In genomic region chr5:34951161-34951834, GRCm38 (mm10) we compare ENCODE assay signal across 8 mouse cellular contexts. TPM values are rescaled to one million over a fixed set of nuclear protein-coding genes. Genes with fewer than 3 reads are reported as not detected.
DNase-seq lines count a peak whose midpoint lies in the region; ATAC-seq lines count a peak whose summit lies in the region.

No protein-coding gene starts in this region.

- peak overlapping the region; percentile 90; the same call in 1 of the 2 replicates for H3K27ac ChIP-seq in neural tube, embryonic 14.5 days (ENCODE audit: low read depth, low read length)

- no peaks in the 10 kb centered on the region for H3K36me3 ChIP-seq in neural tube, embryonic 14.5 days (ENCODE audit: control insufficient read depth, insufficient read depth, low read length)

- H3K9ac ChIP-seq in neural tube, embryonic 14.5 days (replicated peaks; ENCODE audit: low read depth, low read length) = no peak overlapping the region

- H3K27me3 ChIP-seq in neural tube, embryonic 14.5 days (ENCODE audit: control insufficient read depth, insufficient read depth, low read length) = no peaks in the 10 kb centered on the region

- H3K4me1 ChIP-seq in neural tube, embryonic 14.5 days (ENCODE audit: control insufficient read depth, insufficient read depth, low read length) = peaks cover 37% of the 10 kb centered on the region

- no peaks in the 10 kb centered on the region for H3K9me3 ChIP-seq in neural tube, embryonic 14.5 days (ENCODE audit: control insufficient read depth, low read length)

- peak; percentile 5 for DNase-seq in cerebellum, adult 8-10 months
- no peak for DNase-seq in cerebellum, postnatal 36 days
- peak; percentile 9 for DNase-seq in NIH3T3 (ENCODE audit: low read depth)
- peak; percentile 39 to 52 for DNase-seq in heart, adult 9 months (ENCODE audit: low spot score in 2 of 2)
- DNase-seq in kidney, postnatal 10 days = peak; percentile 70
- no peak for DNase-seq in frontal cortex, postnatal 36 days (ENCODE audit: low spot score in 2 of 2)
- DNase-seq in right cerebral cortex, postnatal 14 days = no peak

- no peak for ATAC-seq in neural tube, embryonic 14.5 days (ENCODE audit: low read depth)

- H3K4me3 ChIP-seq in neural tube, embryonic 14.5 days (ENCODE audit: low read depth, low read length) = no peak overlapping the region

- H3K4me2 ChIP-seq in neural tube, embryonic 14.5 days (ENCODE audit: low read depth, low read length) = peak overlapping the region; percentile 80; the same call in 1 of the 2 replicates

- 92% methylated on average over 8 of the region's 8 CpGs for WGBS in neural tube, embryonic 14.5 days

RNA-seq across cellular contexts. Expression of gene Rgs12, which starts 2.1 kb away (rescaled TPM):
- 31.6 and 36.1 TPM in 2 replicates for polyA plus RNA-seq in neural tube, embryonic 14.5 days (2014; fragmentation: Nextera tagmentation; extraction: Ambion mirVana)

RNA-seq across cellular contexts. Expression of gene Msantd1, which starts 43.5 kb away (rescaled TPM):
- polyA plus RNA-seq in neural tube, embryonic 14.5 days (2014; fragmentation: Nextera tagmentation; extraction: Ambion mirVana) = 2.8 and 3.9 TPM in 2 replicates

Comparison
In these comparisons a context has a peak if more than half of its experiments do, and no peak if none do; other contexts are left out.
1. DNase-seq: peak in cerebellum, adult 8-10 months (single experiment), NIH3T3 (single experiment), heart, adult 9 months (2 of 2) and kidney, postnatal 10 days (single experiment); none in cerebellum, postnatal 36 days (0 of 2), frontal cortex, postnatal 36 days (0 of 2) and right cerebral cortex, postnatal 14 days (single experiment).